Mouse (Mus musculus): ENCODE data around the gene Gm17660.

The Gm17660 gene

DNA sequence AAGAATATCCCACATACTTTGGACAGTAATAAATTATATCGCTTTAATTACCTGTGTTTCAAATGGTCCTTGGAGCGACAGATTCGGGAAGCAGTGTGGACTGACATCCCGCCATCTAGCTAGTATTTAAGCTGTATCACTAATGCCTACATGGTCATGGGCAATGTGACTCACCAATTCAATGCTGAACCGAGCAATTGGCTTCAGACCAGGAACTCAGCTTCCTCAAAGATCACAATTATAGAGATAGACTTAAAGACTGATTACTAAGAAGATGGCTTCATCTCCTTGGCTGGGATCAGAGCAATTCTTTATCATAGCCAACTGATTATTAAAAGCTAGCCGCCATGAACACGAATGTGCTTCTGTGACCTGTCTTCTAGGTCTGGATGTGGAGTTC, at the start of gene Gm17660:
Gm17660 (minus strand) TSS at position 101 of the 400 bp plus-strand sequence.
- no peak for DNase-seq

DNA sequence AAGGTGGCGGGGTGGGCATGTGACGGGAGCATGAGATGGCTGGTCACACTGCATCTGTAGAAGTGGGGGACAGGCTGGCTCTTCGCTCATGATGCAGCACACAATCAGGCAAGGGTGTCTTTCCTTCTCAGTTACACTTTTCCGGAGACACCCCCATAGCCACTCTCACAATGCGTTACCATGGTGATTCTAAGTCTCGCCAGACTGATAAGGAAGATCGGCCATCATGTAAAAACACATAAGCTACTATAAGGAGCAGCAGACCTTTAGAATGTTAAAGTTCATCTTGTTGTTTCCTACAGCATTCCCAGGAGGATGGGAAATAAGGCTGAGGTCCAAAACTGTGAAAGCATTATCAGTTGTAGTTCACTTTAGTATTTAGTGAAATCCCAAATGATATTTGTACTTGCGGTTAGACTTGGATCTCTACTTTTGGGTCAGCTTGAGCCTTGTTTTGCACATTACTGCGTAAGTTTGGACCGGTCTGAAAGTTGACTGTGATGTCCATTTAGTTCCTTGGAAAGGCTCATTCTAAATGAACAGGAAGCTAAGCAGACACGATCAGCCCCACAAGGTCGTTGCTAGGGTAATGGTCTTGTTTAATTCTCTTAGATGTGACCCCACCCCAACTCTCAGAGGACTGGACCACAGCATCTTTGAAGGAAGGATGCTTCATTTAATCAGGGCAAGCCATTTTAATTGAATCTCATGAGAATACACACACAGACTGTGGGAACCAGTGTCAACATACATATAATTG, 49.3 kb upstream of the Gm17660 start:
- DNase-seq, result no peak

DNA sequence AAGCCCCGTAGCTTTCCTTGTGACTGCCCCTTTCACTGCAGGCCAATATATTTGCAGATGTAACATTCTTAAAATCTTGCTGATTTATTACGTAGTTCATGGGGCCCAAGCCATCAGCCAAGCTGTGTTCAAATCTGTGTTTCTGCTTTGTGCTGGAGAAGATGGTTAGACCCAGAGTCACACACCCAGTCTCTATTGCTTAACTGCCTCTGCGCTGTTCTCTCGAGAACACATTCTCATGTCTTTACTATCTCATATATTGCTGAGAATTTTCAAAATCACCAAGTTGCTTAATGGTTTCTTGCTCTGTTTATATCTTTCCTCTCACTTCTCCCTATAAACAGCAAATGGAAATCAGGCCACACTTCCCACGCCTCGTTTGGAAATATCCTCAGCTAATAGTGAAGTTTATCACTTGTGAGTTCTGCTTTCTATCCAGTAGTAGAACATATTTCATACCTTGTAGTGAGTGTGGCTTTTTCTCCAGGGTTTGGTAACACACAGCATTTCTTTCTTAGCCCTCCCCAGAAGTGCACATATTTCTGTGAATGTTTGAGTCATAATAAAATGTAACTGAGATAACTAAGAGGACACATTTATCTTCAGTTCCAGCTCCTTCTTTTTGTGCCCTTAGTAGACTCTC, 46.7 kb upstream of the Gm17660 start:
- DNase-seq, result no peak

DNA sequence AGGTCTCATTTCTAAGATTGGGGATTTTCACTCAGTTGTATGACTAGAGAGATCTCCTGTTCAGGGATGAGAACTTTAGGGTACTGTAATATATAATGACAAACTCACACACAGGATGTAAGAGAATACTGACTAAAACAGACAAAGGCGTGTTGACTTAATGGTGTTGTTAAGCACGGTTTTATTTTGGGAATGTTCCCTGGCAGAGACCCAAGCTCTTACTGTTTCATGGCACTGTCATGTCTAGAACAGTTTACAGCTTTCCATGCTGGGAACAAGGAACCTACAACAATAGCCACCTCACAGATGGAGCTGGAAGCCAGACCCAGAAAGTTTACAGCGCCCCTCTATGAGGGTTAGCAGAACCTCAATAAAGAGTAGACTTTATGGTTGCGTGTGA, 38.5 kb upstream of the Gm17660 start:
- DNase-seq, result no peak

DNA sequence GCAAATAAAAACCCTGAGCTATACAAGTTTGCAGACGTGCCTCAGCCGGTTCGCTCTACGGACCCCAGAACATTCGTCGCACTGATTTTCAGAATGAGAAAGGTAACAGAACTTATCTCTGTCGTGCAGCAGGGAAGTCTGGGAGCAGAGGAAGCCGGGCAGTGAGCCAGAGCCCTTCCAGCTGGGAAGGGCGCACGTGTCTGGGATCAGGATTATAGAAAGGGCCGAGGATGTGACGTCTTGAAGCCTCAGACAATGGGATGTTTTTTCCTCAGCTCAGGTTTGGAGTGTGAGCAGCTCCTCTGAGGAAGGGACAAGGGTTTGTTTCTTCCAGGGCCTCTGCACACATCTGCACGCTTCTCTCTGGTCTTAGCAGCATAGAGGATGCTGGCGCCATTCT, 37.7 kb upstream of the Gm17660 start:
- DNase-seq, result no peak

DNA sequence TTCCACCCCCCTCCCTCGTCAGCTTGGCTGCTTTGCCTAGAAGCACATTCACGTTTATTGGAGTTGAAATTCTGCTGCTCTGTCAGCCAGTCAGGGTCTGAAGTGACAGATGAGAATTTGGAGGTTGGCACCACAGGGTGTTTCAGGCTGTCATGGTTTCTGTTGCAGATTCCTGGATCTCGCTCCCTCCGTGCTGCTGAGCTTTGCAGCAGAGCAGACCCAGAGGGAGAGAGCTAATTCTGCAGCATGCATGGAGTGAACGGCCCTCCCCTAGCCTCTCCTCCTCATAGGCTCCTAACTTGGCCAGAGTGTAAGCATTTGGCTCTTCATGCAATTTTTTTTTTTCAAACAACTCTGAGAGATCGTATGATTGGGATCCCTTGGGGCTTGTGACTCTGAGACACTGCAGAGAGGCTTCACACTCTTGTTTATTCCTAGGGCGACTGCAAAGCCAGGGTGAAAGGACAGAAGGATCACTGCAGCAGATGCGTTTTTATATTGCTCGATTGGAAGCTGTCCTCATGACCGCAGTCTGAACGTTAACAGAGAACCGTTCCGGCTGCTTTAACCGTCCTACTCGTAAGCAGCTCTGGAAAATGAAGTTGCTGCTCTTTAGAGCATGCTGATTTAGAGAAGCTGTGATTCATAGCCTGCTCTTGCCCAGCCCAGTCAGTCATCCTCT, 36.2 kb upstream of the Gm17660 start, which contains the start of gene Sparcl1:
Sparcl1 (minus strand) TSS at position 243 of the 682 bp plus-strand sequence.
- DNase-seq, result no peak

DNA sequence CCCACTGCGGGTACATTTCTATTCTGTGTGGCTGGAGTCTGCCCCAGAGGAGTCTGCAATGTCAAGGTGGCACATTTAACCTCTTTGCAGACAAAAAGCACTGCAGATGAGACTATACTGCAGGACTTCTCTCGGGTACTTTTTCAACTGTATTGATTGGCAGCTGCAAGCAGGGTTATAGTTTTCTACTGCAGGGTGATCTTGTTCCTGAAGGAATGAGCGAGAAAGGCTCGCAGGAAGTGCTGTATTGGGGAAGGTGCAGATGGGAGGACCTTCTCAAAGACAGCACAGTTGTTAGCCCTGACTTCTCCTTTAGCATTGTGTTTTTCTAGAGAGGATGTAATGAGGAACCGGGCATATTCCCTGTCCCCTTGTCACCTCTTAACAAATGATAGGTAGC, 35.1 kb upstream of the Gm17660 start:
- DNase-seq, result no peak

DNA sequence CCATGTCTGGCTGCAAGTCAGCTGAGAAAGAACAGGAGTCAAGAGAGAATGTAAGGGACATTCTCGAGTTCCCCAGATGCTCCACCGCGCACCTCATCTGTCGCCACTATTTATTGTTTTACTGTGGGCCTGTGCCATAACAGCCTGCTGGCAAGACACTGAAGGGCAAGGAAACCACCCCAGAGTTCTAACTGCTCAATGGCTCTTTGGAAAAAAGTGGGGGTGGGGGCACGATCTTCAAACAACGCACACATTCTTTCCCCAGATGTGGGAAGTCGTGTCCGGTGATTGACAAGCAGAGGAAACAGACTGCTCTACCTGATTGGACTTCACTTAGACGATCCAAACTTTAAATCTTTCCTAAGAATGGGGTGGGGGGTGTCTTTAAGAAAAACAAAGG, 34.6 kb upstream of the Gm17660 start:
- DNase-seq, result no peak

DNA sequence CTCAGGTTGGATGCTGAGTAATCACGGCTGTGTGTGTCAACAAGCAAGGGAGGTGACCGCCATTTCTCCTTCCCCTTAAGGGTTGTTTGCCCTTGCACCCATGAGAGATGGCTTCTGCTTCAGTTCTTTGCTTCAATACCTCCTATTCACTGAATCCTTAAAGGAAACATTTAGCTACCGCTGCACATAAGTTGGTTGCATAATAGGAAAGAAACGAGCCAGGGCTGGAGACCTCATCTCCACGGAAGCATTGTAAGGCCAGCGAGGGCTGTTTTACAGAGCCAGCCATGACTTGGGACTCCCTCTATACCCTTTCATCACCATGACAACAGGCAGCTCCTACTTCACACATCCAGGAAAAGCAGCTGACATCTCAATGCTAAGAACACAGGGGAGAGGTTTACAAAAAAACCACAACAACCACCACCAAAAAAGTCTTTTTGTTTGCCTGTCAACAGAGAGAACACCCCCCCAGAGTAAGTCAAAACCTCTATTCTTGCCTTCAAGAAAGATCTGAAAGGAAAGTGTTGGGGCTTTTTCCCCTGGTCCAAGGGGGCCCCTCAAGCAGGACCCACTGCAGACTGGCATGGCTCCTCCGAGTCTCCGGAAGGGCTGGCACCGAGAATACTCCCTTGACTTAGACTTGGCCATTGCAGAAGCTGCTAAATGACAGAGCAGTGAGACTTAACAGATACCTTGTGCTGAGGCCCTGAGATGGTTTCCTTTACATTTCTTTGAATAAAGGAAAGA, 32.9 kb upstream of the Gm17660 start:
- no peak for DNase-seq

DNA sequence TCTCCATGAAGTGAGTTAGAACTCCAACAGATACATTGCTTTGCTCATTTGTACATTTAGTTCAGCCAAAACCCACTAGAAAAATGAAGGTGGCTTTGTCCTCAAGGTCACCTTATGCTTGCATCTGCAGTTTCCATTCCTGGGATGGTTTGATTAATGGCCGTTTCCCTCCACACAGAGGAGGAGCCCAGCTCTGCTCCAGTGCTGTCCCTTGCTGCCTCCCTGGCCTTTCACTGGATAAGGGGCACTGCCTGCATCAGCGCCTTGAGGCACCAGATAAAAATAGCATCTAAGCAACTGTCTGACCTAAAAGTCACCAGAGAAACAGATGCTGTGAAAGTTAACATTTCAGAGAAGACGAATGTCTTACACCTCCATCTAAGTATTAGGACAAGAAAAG, 32.1 kb upstream of the Gm17660 start:
- DNase-seq, result no peak

DNA sequence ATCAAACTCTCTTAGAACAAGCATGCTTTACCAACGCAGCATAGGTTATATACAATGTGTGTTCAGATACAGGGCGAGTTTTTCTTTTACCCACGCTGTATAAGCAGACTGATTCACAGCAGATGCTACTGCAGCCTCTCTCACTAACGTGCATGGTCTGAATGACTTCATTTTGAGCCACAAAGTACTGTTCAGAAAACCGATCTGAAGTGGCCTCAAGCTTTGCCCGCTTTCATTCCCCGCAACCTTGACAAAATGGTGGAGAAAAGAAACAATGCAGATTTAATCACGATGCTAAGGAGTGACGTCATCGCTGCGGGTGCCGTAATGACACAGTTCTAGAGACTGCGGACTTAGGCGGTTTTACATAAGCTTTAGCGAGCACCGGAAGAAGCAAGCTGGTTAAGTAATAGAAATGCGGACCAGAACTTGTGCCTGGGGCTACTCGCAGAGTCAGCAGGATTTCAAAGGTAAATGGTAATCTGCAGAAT, 31.5 kb upstream of the Gm17660 start:
- peak; percentile 28 for DNase-seq

DNA sequence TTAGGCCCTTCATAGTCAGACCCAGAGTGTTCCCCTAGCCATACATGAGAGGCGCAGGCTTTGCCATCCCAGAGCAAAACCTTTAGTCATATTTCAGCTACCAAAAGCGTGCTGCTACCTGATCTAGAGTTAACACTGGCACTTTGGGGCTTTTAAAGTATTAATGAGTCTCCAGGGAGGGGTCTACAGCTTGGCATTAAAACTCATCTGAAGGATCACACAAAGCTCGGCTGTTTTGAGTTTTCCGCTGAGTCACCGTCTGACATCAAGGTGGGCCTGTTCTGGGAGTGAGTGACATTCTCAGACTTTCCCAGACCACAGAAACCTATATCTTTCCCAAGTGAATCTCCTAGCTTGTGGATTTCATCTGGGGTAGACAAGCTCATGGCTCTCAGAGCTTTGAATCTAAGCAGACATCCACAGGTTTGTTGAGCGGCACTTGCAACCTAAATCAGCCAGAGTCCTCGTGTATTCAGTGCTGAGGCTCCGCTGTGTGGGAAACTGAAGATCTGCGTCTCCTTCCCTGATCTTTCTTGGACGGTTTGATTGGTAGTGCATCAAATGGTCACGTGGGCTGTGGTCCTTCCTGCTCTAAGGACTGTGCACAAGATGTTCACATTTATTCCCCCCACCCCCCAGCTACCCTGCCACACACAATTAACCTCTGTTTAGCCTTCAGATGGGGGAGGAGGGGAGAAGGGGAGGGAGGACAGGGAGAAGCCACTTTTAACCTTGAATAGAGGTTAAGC, 30.9 kb upstream of the Gm17660 start:
- no peak for DNase-seq

DNA sequence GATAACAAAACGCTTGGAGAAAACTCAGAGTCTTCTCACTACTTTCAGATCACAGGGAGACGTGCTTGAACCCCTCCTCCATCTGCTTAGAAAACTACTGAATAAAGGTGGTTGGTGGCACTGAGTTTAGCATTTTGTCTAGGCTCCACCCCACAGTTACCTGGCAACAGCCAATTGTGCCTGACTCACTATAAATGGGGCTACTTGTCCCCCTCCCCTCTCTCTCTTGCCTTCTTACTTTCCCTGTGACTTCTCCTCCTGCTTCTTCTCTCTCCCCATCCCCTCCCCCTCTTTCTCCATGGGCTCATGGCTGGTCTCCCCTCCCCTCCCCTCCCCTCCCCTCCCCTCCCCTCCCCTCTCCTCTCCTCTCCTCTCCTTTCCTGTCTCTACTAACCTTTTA, 26.7 kb upstream of the Gm17660 start:
- DNase-seq, result no peak

DNA sequence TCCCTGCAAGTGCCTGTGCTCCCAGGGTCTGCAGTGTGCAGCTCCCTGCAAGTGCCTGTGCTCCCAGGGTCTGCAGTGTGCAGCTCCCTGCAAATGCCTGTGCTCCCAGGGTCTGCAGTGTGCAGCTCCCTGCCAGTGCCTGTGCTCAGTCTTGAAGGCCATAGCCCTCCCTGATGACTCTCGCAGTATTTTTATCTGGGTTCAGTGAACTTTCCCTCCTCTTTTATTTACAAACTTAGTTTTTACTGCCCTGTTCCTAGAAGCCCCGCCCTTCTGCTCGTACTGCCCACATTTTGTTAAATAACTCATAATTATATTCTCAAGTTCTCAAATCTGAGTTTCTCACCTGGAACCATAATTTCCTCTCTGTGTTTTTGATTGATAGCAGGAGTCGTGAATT, 25.8 kb upstream of the Gm17660 start:
- no peak for DNase-seq

DNA sequence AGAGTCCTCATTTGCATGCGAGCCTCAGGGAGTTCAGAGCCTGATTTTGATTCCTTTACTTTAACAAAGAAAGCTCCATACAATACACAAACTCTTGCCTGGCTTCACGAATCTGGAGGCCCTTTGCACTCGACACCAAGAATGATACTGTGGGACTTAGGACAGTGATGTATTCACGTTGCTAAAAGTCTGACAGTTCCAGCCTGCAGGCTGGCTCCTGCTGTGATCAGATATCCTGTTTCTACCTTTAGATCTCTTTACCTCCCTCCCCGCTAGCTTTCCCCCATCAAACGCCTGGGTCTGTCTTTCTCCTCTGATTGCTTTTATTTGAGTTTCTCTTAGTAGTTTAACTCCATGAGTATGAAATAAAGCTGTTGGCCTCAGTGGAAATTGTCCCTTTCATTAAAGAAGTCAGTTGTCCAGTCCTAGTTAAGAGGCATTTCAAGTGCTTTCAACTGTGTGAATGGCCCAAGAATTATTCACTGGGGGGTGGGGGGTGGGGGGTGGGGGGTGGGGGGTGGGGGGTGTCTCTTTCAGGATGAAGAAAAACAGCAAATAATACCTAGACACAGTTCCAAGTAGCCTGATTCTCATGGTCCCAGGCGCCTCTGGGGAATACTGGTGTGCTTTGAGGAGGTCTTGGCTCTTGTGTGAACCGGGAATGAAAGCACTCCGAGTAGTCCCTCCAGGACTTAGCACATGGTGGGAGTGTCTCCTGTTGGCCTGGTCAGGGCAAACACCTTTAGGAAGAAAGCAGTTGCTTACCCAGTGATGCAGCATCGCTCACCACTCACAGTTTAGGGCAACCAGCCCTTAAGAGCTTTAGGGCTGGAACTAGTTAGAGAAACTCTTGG, 24.5 kb upstream of the Gm17660 start:
- no peak for DNase-seq

DNA sequence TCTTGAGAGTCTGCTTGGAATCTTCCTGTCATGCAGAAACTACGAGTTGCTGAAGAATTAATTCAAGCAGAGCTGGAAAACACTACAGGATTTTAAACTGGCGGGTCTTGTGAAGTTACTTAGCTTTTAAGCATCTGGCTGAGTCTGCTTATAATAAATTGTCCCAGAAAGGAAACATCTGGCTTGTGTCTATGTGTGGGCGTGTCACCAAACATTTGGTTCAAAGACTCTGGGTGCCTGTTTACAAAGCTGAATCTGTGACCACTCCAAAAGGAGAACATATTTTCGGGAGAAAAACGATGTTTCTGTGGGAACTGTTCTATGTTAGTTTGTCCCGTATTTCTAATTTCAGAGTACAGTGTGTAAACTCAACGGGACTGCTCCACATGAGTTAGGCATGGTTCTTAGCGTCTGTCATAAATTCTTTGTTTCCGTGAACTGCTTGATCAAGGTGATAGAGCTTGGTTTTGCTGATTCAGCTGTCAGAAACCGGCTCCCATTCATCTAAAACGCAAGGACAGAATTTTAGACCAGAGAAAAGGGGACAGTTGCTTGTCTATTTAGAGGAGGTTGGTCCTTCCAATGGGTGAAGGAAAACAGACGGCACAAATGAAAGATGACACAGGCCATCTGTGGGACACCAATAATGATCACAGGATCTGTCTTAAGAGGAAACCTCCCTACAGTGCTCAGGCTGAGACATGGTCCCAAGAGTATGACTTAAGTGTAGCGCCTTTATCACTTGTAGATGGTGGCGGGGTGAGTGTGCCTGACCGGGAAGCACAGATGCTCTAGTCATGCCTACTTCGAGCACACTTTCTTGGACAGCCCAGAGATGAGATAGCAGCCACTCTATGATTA, 18.9 kb upstream of the Gm17660 start:
- no peak for DNase-seq

DNA sequence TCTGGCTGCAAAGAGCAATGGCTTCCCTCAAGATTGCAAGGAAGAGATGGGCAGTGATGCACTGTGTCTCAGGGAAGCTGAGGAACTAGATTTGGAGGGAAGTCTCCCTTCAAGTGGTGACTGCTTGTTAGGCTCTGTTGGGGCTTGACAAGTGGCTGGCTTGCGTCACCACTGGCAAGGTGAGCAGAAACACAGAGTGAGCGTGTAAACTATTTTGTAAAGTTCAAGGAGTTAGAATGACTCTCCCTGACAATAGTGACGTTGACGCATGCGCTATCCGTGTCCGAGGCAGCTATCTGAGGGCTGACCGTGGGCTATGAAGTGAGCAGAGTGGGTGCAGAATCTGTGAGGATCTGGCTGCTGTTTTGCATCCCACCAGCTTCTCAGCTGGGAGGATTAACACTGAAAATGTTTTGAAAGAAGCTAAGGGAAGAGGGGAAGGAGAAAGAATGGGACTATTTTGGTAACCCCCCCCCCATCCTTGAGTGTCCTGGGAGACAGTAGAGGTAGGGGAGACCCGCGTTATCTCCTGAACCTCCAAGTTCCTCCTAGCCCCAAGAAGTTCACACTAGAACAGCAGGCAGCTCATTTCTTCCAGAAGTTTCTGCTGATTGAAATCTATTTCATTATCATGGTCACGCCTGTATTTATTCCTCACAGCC, 18.1 kb upstream of the Gm17660 start:
- DNase-seq, result no peak

DNA sequence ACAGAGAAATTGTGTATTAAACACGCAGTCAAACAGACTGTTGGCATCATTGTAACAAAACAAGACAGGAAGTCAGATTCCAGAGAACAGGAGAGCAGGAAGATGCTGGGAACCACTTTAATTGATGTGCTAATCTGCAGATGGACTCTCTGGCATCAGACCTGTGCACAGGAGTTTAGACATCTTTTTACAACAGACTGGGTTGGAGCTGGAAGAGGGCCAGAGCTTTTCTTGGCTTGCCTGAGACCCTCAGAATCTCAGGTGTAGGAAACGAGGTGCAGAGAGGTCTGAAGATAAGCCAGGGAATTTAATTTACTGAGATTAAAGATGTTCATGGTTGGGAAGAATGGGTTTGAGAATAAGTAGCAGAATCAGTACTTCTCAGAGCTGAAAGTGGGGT, 12.3 kb upstream of the Gm17660 start:
- DNase-seq, result no peak

DNA sequence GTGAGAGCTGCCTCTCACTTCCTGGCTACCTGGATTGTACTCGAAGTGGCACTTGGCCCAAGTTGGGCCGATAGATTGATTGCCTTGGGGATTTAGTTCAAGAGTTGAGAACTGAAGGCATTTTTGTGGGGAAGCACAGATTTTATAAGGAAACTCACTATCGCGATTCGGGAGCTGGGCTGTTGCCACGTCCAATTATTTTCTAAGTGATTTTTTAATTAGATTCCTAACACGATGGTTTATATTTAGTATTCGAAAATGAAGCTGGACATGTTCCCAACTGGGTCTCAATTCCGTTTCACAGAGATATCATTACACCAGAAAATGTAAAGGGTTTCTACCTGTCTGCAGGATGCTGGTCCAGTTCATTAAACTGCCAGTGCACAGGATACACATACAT, 8.0 kb upstream of the Gm17660 start:
- DNase-seq, result no peak

DNA sequence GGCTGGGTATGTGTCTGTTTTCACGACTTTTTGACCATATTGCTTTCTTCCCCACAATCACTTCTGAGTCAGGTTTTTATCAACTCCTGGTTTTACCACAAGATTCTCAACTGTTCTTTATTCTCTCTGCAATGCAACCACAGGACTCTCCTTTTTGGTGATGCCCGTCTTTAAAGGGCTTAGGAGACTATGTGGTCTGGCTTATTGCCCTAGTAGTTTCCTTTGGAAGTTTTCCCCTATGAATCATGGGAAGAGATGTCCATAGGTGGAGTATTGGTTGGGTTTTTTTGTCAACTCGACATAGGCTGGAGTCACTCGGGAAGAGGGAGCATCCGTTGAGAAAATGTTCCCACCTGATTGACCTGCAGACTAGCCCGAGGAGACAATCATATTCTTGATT, 3.3 kb upstream of the Gm17660 start:
- DNase-seq, result no peak

All from cerebellum, adult 11 months (tissue).